Mouse (Mus musculus): ENCODE data around the gene Parvg.

GRCm38 (mm10) chr15:84313566-84313878 lies 10.3 kb upstream of the Parvg start:
- TF ChIP-seq TAL1 (IDR thresholded peaks at IDR 0.05; ENCODE audit: low read length) (no peak), GATA1 (IDR thresholded peaks at IDR 0.05; ENCODE audit: low read length) (no peak)

Measured in erythroblast, embryonic 14.5 days (primary cell).